Mouse (Mus musculus): ENCODE data around the gene Fsd1. TPM values are rescaled to one million over a fixed set of nuclear protein-coding genes. Genes with fewer than 3 reads are reported as not detected.

Fsd1 gene
- polyA plus RNA-seq, 1 experiment from 2014 or later, result 86.8 TPM

GRCm38 (mm10) chr17:56026303-56026702, 40.0 kb downstream of the Fsd1 start:
- no peak for DNase-seq (ENCODE audit: low spot score)
- Histone ChIP-seq H3K4me1 (ENCODE audit: control insufficient read depth, insufficient read depth, low read length) (peaks cover 8% of the 10 kb centered on the region; the same call in 1 of the 2 replicates), H3K36me3 (ENCODE audit: control insufficient read depth, insufficient read depth, low read length) (peaks cover 2% of the 10 kb centered on the region), H3K9ac (ENCODE audit: low read length) (no peak overlapping the region), H3K4me3 (ENCODE audit: low read depth, low read length) (no peak overlapping the region), H3K27ac (ENCODE audit: low read depth, low read length) (no peak overlapping the region), H3K4me2 (ENCODE audit: low read depth) (no peak overlapping the region), H3K27me3 (ENCODE audit: control insufficient read depth, insufficient read depth, low read length) (no peaks in the 10 kb centered on the region), H3K9me3 (ENCODE audit: control insufficient read depth, low read length) (no peaks in the 10 kb centered on the region)
- 94% methylated on average over 1 of the region's 1 CpGs for WGBS
- no peak for ATAC-seq (ENCODE audit: insufficient read depth, low FRiP score, low TSS enrichment)

GRCm38 (mm10) chr17:56026881-56027280, 40.6 kb downstream of the Fsd1 start:
- no peak overlapping the region for H3K9ac ChIP-seq (ENCODE audit: low read length)
- WGBS, result 67% methylated on average over 1 of the region's 1 CpGs
- peaks cover 2% of the 10 kb centered on the region for H3K36me3 ChIP-seq (ENCODE audit: control insufficient read depth, insufficient read depth, low read length)

GRCm38 (mm10) chr17:56027801-56028441, 41.6 kb downstream of the Fsd1 start:
- Histone ChIP-seq H3K27ac (ENCODE audit: low read depth, low read length) (no peak overlapping the region), H3K4me1 (ENCODE audit: control insufficient read depth, insufficient read depth, low read length) (peaks cover 2% of the 10 kb centered on the region; the same call in 1 of the 2 replicates), H3K4me3 (ENCODE audit: low read depth, low read length) (no peak overlapping the region), H3K4me2 (ENCODE audit: low read depth) (no peak overlapping the region), H3K9ac (ENCODE audit: low read length) (no peak overlapping the region), H3K36me3 (ENCODE audit: control insufficient read depth, insufficient read depth, low read length) (peaks cover 2% of the 10 kb centered on the region), H3K27me3 (ENCODE audit: control insufficient read depth, insufficient read depth, low read length) (no peaks in the 10 kb centered on the region), H3K9me3 (ENCODE audit: control insufficient read depth, low read length) (no peaks in the 10 kb centered on the region)
- ATAC-seq (ENCODE audit: insufficient read depth, low FRiP score, low TSS enrichment), result no peak
- WGBS, result 93% methylated on average over 5 of the region's 5 CpGs
- DNase-seq (ENCODE audit: low spot score), result no peak

More at GRCm38 (mm10) chr17:56026881-56027280, 40.6 kb downstream of the Fsd1 start:
- Histone ChIP-seq H3K4me1 (ENCODE audit: control insufficient read depth, insufficient read depth, low read length) (peaks cover 8% of the 10 kb centered on the region; the same call in 1 of the 2 replicates), H3K4me2 (ENCODE audit: low read depth) (no peak overlapping the region), H3K27me3 (ENCODE audit: control insufficient read depth, insufficient read depth, low read length) (no peaks in the 10 kb centered on the region), H3K9me3 (ENCODE audit: control insufficient read depth, low read length) (no peaks in the 10 kb centered on the region), H3K27ac (ENCODE audit: low read depth, low read length) (no peak overlapping the region), H3K4me3 (ENCODE audit: low read depth, low read length) (no peak overlapping the region)
- no peak for DNase-seq (ENCODE audit: low spot score)
- ATAC-seq (ENCODE audit: insufficient read depth, low FRiP score, low TSS enrichment), result no peak

- ATAC-seq (ENCODE audit: insufficient read depth, low FRiP score, low TSS enrichment) (no peak), DNase-seq (ENCODE audit: low spot score) (no peak)
- peaks cover 2% of the 10 kb centered on the region for H3K36me3 ChIP-seq (ENCODE audit: control insufficient read depth, insufficient read depth, low read length)
- no peaks in the 10 kb centered on the region for H3K9me3 ChIP-seq (ENCODE audit: control insufficient read depth, low read length)
- H3K27me3 ChIP-seq (ENCODE audit: control insufficient read depth, insufficient read depth, low read length), result no peaks in the 10 kb centered on the region
- H3K4me1 ChIP-seq (ENCODE audit: control insufficient read depth, insufficient read depth, low read length), result peaks cover 8% of the 10 kb centered on the region; the same call in 1 of the 2 replicates
- H3K4me3 ChIP-seq (ENCODE audit: low read depth, low read length), result no peak overlapping the region
- no peak overlapping the region for H3K27ac ChIP-seq (ENCODE audit: low read depth, low read length)
- WGBS, result 93% methylated on average over 9 of the region's 9 CpGs
- H3K9ac ChIP-seq (ENCODE audit: low read length), result no peak overlapping the region; the same call in 1 of the 2 replicates
- no peak overlapping the region for H3K4me2 ChIP-seq (ENCODE audit: low read depth)
Observed at GRCm38 (mm10) chr17:56030238-56030870, 44.0 kb downstream of the Fsd1 start.

- Histone ChIP-seq H3K9me3 (ENCODE audit: control insufficient read depth, low read length) (no peaks in the 10 kb centered on the region), H3K27ac (ENCODE audit: low read depth, low read length) (no peak overlapping the region), H3K4me3 (ENCODE audit: low read depth, low read length) (no peak overlapping the region), H3K36me3 (ENCODE audit: control insufficient read depth, insufficient read depth, low read length) (peaks cover 2% of the 10 kb centered on the region; the same call in 1 of the 2 replicates), H3K4me1 (ENCODE audit: control insufficient read depth, insufficient read depth, low read length) (peaks cover 10% of the 10 kb centered on the region; the same call in 1 of the 2 replicates), H3K27me3 (ENCODE audit: control insufficient read depth, insufficient read depth, low read length) (no peaks in the 10 kb centered on the region), H3K9ac (ENCODE audit: low read length) (peak overlapping the region; percentile 26; the same call in 1 of the 2 replicates), H3K4me2 (ENCODE audit: low read depth) (no peak overlapping the region)
- 69% methylated on average over 5 of the region's 5 CpGs for WGBS
- ATAC-seq (ENCODE audit: insufficient read depth, low FRiP score, low TSS enrichment) (no peak), DNase-seq (ENCODE audit: low spot score) (no peak)
Observed at GRCm38 (mm10) chr17:56030919-56031318, 44.6 kb downstream of the Fsd1 start.

- ATAC-seq (ENCODE audit: insufficient read depth, low FRiP score, low TSS enrichment), result no peak
- Histone ChIP-seq H3K4me3 (ENCODE audit: low read depth, low read length) (no peak overlapping the region), H3K9me3 (ENCODE audit: control insufficient read depth, low read length) (no peaks in the 10 kb centered on the region), H3K27ac (ENCODE audit: low read depth, low read length) (no peak overlapping the region), H3K4me2 (ENCODE audit: low read depth) (no peak overlapping the region), H3K4me1 (ENCODE audit: control insufficient read depth, insufficient read depth, low read length) (peaks cover 10% of the 10 kb centered on the region; the same call in 1 of the 2 replicates), H3K27me3 (ENCODE audit: control insufficient read depth, insufficient read depth, low read length) (no peaks in the 10 kb centered on the region), H3K9ac (ENCODE audit: low read length) (no peak overlapping the region), H3K36me3 (ENCODE audit: control insufficient read depth, insufficient read depth, low read length) (peaks cover 2% of the 10 kb centered on the region; the same call in 1 of the 2 replicates)
- 100% methylated on average over 7 of the region's 7 CpGs for WGBS
- no peak for DNase-seq (ENCODE audit: low spot score)
Observed at GRCm38 (mm10) chr17:56031431-56031830, 45.1 kb downstream of the Fsd1 start.

GRCm38 (mm10) chr17:56032127-56032733, 45.9 kb downstream of the Fsd1 start:
- ATAC-seq (ENCODE audit: insufficient read depth, low FRiP score, low TSS enrichment), result no peak
- WGBS, result 81% methylated on average over 6 of the region's 6 CpGs
- no peaks in the 10 kb centered on the region for H3K9me3 ChIP-seq (ENCODE audit: control insufficient read depth, low read length)

GRCm38 (mm10) chr17:56032831-56033230, 46.5 kb downstream of the Fsd1 start:
- WGBS, result 89% methylated on average over 7 of the region's 7 CpGs
- ATAC-seq (ENCODE audit: insufficient read depth, low FRiP score, low TSS enrichment) (no peak), DNase-seq (ENCODE audit: low spot score) (no peak)
- H3K27me3 ChIP-seq (ENCODE audit: control insufficient read depth, insufficient read depth, low read length), result no peaks in the 10 kb centered on the region
- H3K4me3 ChIP-seq (ENCODE audit: low read depth, low read length), result no peak overlapping the region
- no peak overlapping the region for H3K27ac ChIP-seq (ENCODE audit: low read depth, low read length)
- peaks cover 2% of the 10 kb centered on the region; the same call in 1 of the 2 replicates for H3K36me3 ChIP-seq (ENCODE audit: control insufficient read depth, insufficient read depth, low read length)
- peaks cover 8% of the 10 kb centered on the region; the same call in 1 of the 2 replicates for H3K4me1 ChIP-seq (ENCODE audit: control insufficient read depth, insufficient read depth, low read length)
- no peaks in the 10 kb centered on the region for H3K9me3 ChIP-seq (ENCODE audit: control insufficient read depth, low read length)
- no peak overlapping the region for H3K4me2 ChIP-seq (ENCODE audit: low read depth)
- no peak overlapping the region for H3K9ac ChIP-seq (ENCODE audit: low read length)

More at GRCm38 (mm10) chr17:56032127-56032733, 45.9 kb downstream of the Fsd1 start:
- Histone ChIP-seq H3K27ac (ENCODE audit: low read depth, low read length) (0 out of 2 replicates have a peak overlapping the region, but pooled peaks have one; percentile 4), H3K36me3 (ENCODE audit: control insufficient read depth, insufficient read depth, low read length) (peaks cover 2% of the 10 kb centered on the region; the same call in 1 of the 2 replicates), H3K4me2 (ENCODE audit: low read depth) (no peak overlapping the region), H3K9ac (ENCODE audit: low read length) (no peak overlapping the region), H3K4me3 (ENCODE audit: low read depth, low read length) (no peak overlapping the region), H3K4me1 (ENCODE audit: control insufficient read depth, insufficient read depth, low read length) (peaks cover 10% of the 10 kb centered on the region; the same call in 1 of the 2 replicates), H3K27me3 (ENCODE audit: control insufficient read depth, insufficient read depth, low read length) (no peaks in the 10 kb centered on the region)
- no peak for DNase-seq (ENCODE audit: low spot score)

Measured in neural tube, embryonic 11.5 days (tissue).